Mouse (Mus musculus) C2C12 (cell line): ENCODE data around the gene Bud31. TPM values are rescaled to one million over a fixed set of nuclear protein-coding genes. Genes with fewer than 3 reads are reported as not detected.
A peak's percentile ranks its signal among the peaks of the same experiment; 100 is the strongest.

Experiments
- H3K27me3 ChIP-seq: one replicate; pipeline ENCODE4 v1.6.1; 2011; ENCODE audit not compliant: control insufficient read depth, insufficient read depth, insufficient read length
- H3K36me3 ChIP-seq: one replicate; pipeline ENCODE4 v1.6.1; 2011; ENCODE audit not compliant: control insufficient read depth, insufficient read depth
- H3K4me3 ChIP-seq: one replicate; pipeline ENCODE4 v1.5.1; 2011; ENCODE audit warnings: mild to moderate bottlenecking, control low read depth; ENCODE audit not compliant: poor library complexity, insufficient read depth, severe bottlenecking
- H3K79me2 ChIP-seq: one replicate; pipeline ENCODE4 v1.6.1; 2011; ENCODE audit not compliant: control insufficient read depth, insufficient read depth
- H3K79me3 ChIP-seq: one replicate; pipeline ENCODE4 v1.6.1; 2011; ENCODE audit warnings: low read depth, control low read depth
- H3ac ChIP-seq: one replicate; pipeline ENCODE3; 2011; ENCODE audit warnings: low read depth; ENCODE audit not compliant: control insufficient read depth, insufficient read length
- CEBPB ChIP-seq: IDR thresholded peaks from one replicate; pipeline ENCODE4 v1.6.1; 2011; ENCODE audit warnings: low read depth, mild to moderate bottlenecking, control low read depth, moderate library complexity
- CTCF ChIP-seq: IDR thresholded peaks from one replicate; pipeline ENCODE4 v1.5.1; 2011; ENCODE audit not compliant: control insufficient read depth, insufficient read depth, insufficient read length
- FOSL1 ChIP-seq: IDR thresholded peaks from one replicate; pipeline ENCODE4 v1.8.0; 2011; ENCODE audit warnings: mild to moderate bottlenecking, low read length; ENCODE audit not compliant: poor library complexity, insufficient read depth, severe bottlenecking
- MAX ChIP-seq: IDR thresholded peaks from one replicate; pipeline ENCODE4 v1.6.1; 2011; ENCODE audit warnings: mild to moderate bottlenecking, control low read depth
- MYOD1 ChIP-seq: IDR thresholded peaks from one replicate; pipeline ENCODE4 v1.6.1; 2011; ENCODE audit warnings: low read depth; ENCODE audit not compliant: control insufficient read depth, insufficient read length
- MYOG ChIP-seq: IDR thresholded peaks from one replicate; pipeline ENCODE4 v1.6.1; 2011; ENCODE audit not compliant: control insufficient read depth, insufficient read length; ENCODE audit errors: extremely low read depth
- USF1 ChIP-seq: IDR thresholded peaks from one replicate; pipeline ENCODE4 v1.6.1; 2011; ENCODE audit warnings: low read depth, mild to moderate bottlenecking, control low read depth, moderate library complexity
- polyA plus RNA-seq: library from polyadenylated mRNA; unstranded; fragments of >200 nt; fragmentation: generic; extraction: Trizol; gene quantifications from one replicate; pipeline ENCODE4 v1.2.1, GENCODE M21; 2012; ENCODE audit warnings: missing spikeins

The Bud31 gene
- polyA plus RNA-seq, 1 experiment = 175 TPM

- TF ChIP-seq CTCF (no peak), FOSL1 (no peak), MYOG (no peak), USF1 (no peak), MYOD1 (no peak), CEBPB (no peak), MAX (no peak)
- H3K79me2 ChIP-seq = peaks cover 10% of the 10 kb centered on the region
Observed at GRCm38 (mm10) chr5:145178461-145178980, 38.4 kb downstream of the Bud31 start.

GRCm38 (mm10) chr5:145185244-145185643, 45.1 kb downstream of the Bud31 start:
- H3K79me3 ChIP-seq = peaks cover 38% of the 10 kb centered on the region
- H3K79me2 ChIP-seq = peaks cover 49% of the 10 kb centered on the region
- TF ChIP-seq CEBPB (no peak), MAX (no peak), USF1 (no peak), CTCF (no peak), MYOG (no peak), FOSL1 (no peak), MYOD1 (no peak)
- H3K4me3 ChIP-seq = no peak overlapping the region
- peaks cover 58% of the 10 kb centered on the region for H3K36me3 ChIP-seq
- no peak overlapping the region for H3ac ChIP-seq
- H3K27me3 ChIP-seq = no peaks in the 10 kb centered on the region

More at GRCm38 (mm10) chr5:145178461-145178980, 38.4 kb downstream of the Bud31 start:
- peaks cover 5% of the 10 kb centered on the region for H3K79me3 ChIP-seq
- H3ac ChIP-seq = no peak overlapping the region
- peaks cover 72% of the 10 kb centered on the region for H3K36me3 ChIP-seq
- no peaks in the 10 kb centered on the region for H3K27me3 ChIP-seq
- H3K4me3 ChIP-seq = no peak overlapping the region

- Histone ChIP-seq H3K4me3 (no peak overlapping the region), H3ac (no peak overlapping the region), H3K27me3 (no peaks in the 10 kb centered on the region), H3K79me2 (peaks cover 61% of the 10 kb centered on the region), H3K79me3 (peaks cover 47% of the 10 kb centered on the region), H3K36me3 (peaks cover 29% of the 10 kb centered on the region)
- TF ChIP-seq FOSL1 (no peak), USF1 (no peak), CEBPB (no peak), MYOD1 (no peak), MAX (no peak), MYOG (no peak), CTCF (no peak)
Observed at GRCm38 (mm10) chr5:145189416-145189815, 49.3 kb downstream of the Bud31 start.

- Histone ChIP-seq H3K27me3 (no peaks in the 10 kb centered on the region), H3K36me3 (peaks cover 23% of the 10 kb centered on the region), H3K79me2 (peaks cover 60% of the 10 kb centered on the region), H3ac (peak overlapping the region; percentile 93), H3K79me3 (peaks cover 47% of the 10 kb centered on the region), H3K4me3 (peak overlapping the region; percentile 90)
- TF ChIP-seq FOSL1 (no peak), MYOD1 (no peak), CEBPB (no peak), MYOG (no peak), USF1 (no peak), MAX (no peak), CTCF (no peak)
Observed at GRCm38 (mm10) chr5:145190373-145190772, 50.2 kb downstream of the Bud31 start.

- peaks cover 52% of the 10 kb centered on the region for H3K79me2 ChIP-seq
- peaks cover 45% of the 10 kb centered on the region for H3K79me3 ChIP-seq
- no peaks in the 10 kb centered on the region for H3K27me3 ChIP-seq
- H3K4me3 ChIP-seq = peak overlapping the region; percentile 90
- H3ac ChIP-seq = peak overlapping the region; percentile 93
- peaks cover 17% of the 10 kb centered on the region for H3K36me3 ChIP-seq
- peak; percentile 80 for TF ChIP-seq MAX
- TF ChIP-seq MYOG = no peak
Observed at GRCm38 (mm10) chr5:145190875-145191798, 51.0 kb downstream of the Bud31 start.

GRCm38 (mm10) chr5:145191962-145192361, 51.8 kb downstream of the Bud31 start, which contains the start of gene Atp5j2:
TSS of gene Atp5j2 (minus strand) at chr5:145192062.
- TF ChIP-seq USF1 (no peak), MYOD1 (no peak), FOSL1 (no peak), MYOG (no peak), CEBPB (no peak), MAX (no peak), CTCF (no peak)
- Histone ChIP-seq H3K36me3 (peaks cover 9% of the 10 kb centered on the region), H3ac (peak within 1 kb of the TSS; percentile 93), H3K4me3 (peak within 1 kb of the TSS; percentile 90), H3K79me2 (peaks cover 44% of the 10 kb centered on the region), H3K27me3 (no peaks in the 10 kb centered on the region), H3K79me3 (peaks cover 42% of the 10 kb centered on the region)
